Comparison of ENCODE assay signal across 7 mouse cellular contexts in the genomic region with DNA sequence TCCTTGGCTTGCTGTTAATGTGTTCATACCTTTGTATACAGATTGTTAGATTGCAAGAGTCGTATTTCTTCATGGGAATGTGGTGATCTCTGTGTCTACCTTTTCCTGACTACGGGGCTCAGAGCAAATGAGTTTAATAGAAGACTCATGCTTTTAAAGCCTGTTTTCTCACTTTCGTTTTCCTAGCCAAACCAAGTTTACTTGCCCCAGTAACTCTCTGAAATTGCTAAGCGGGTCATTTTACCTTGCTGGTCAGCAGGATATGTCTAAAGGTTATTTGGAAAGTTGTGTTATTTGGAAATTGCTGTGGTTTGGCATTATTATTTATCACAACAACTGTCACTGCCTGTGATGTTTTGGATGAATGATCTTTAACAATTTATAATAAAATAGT. TPM values are rescaled to one million over a fixed set of nuclear protein-coding genes. Genes with fewer than 3 reads are reported as not detected.
DNase-seq lines count a peak whose midpoint lies in the region; ATAC-seq lines count a peak whose summit lies in the region.

No protein-coding gene starts in this region.

- H3K4me1 ChIP-seq in megakaryocyte, embryonic 14.5 days: peaks cover 56% of the 10 kb centered on the region
- no peaks in the 10 kb centered on the region; the same call in 1 of the 2 replicates for H3K4me1 ChIP-seq in forebrain, embryonic 11.5 days (replicated peaks; ENCODE audit: control insufficient read depth, insufficient read depth, low read length)
- peaks cover 18% of the 10 kb centered on the region for H3K4me1 ChIP-seq in liver, embryonic 11.5 days (replicated peaks; ENCODE audit: control insufficient read depth, insufficient read depth, low read length)

- WGBS in forebrain, embryonic 11.5 days: 60% methylated on average over 4 of the region's 4 CpGs
- 30% methylated on average over 4 of the region's 4 CpGs for WGBS in liver, embryonic 11.5 days

- H3K9ac ChIP-seq in forebrain, embryonic 11.5 days (ENCODE audit: low read length): peak overlapping the region; percentile 76
- H3K9ac ChIP-seq in liver, embryonic 11.5 days (ENCODE audit: low read depth, low read length): peak overlapping the region; percentile 67

- no peaks in the 10 kb centered on the region for H3K27me3 ChIP-seq in megakaryocyte, embryonic 14.5 days (replicated peaks)
- H3K27me3 ChIP-seq in forebrain, embryonic 11.5 days (ENCODE audit: control insufficient read depth, insufficient read depth, low read length): no peaks in the 10 kb centered on the region
- H3K27me3 ChIP-seq in liver, embryonic 11.5 days (replicated peaks; ENCODE audit: control insufficient read depth, insufficient read depth, low read length): no peaks in the 10 kb centered on the region

- H3K9me3 ChIP-seq in megakaryocyte, embryonic 14.5 days: no peaks in the 10 kb centered on the region
- H3K9me3 ChIP-seq in forebrain, embryonic 11.5 days (ENCODE audit: control insufficient read depth, low read length): no peaks in the 10 kb centered on the region
- no peaks in the 10 kb centered on the region for H3K9me3 ChIP-seq in liver, embryonic 11.5 days (ENCODE audit: control insufficient read depth, low read length)

- peak overlapping the region; percentile 86 for H3K4me2 ChIP-seq in forebrain, embryonic 11.5 days (ENCODE audit: low read depth, low read length, severe bottlenecking)
- H3K4me2 ChIP-seq in liver, embryonic 11.5 days: peak overlapping the region; percentile 62

- H3K4me3 ChIP-seq in megakaryocyte, embryonic 14.5 days (replicated peaks): peak overlapping the region; percentile 93
- H3K4me3 ChIP-seq in forebrain, embryonic 11.5 days (ENCODE audit: low read depth, low read length): peak overlapping the region; percentile 97
- peak overlapping the region; percentile 71 for H3K4me3 ChIP-seq in liver, embryonic 11.5 days (ENCODE audit: low read depth, low read length)

- peaks cover 41% of the 10 kb centered on the region for H3K36me3 ChIP-seq in megakaryocyte, embryonic 14.5 days (replicated peaks; ENCODE audit: low read length)
- H3K36me3 ChIP-seq in forebrain, embryonic 11.5 days (ENCODE audit: control insufficient read depth, insufficient read depth, low read length): no peaks in the 10 kb centered on the region; the same call in 1 of the 2 replicates
- peaks cover 3% of the 10 kb centered on the region; the same call in 1 of the 2 replicates for H3K36me3 ChIP-seq in liver, embryonic 11.5 days (ENCODE audit: control insufficient read depth, insufficient read depth, low read length)

- H3K27ac ChIP-seq in forebrain, embryonic 11.5 days (ENCODE audit: low read depth, low read length): no peak overlapping the region
- peak overlapping the region; percentile 63; the same call in 1 of the 2 replicates for H3K27ac ChIP-seq in liver, embryonic 11.5 days (ENCODE audit: low read depth, low read length)

- ATAC-seq in megakaryocyte, adult 5-6 weeks (ENCODE audit: poor library complexity, severe bottlenecking): no peak
- ATAC-seq in forebrain, embryonic 11.5 days (replicated peaks; ENCODE audit: low FRiP score): no peak
- no peak for ATAC-seq in liver, embryonic 11.5 days (replicated peaks; ENCODE audit: low FRiP score)

- DNase-seq in forebrain, embryonic 11.5 days (ENCODE audit: low spot score): no peak
- no peak for DNase-seq in liver, embryonic 11.5 days (ENCODE audit: low spot score)
- no peak for DNase-seq in B cell, adult 2 months
- no peak for DNase-seq in natural killer cell, adult 2 months (ENCODE audit: low spot score in 2 of 2)
- no peak for DNase-seq in thymus, postnatal 0 days (ENCODE audit: low spot score)

RNA-seq across cellular contexts. Expression of gene Ubr4, which starts 29.0 kb away (rescaled TPM):
- polyA plus RNA-seq in megakaryocyte, embryonic 14.5 days (2012; ENCODE audit: insufficient read depth, low replicate concordance): 58.6 and 69.3 TPM in 2 replicates
- 59.0 and 73.3 TPM in 2 replicates for total RNA-seq in megakaryocyte, adult 5-6 weeks (2015)
- total RNA-seq in megakaryocyte, adult 5-6 weeks (2017): 49.1 and 66.8 TPM in 2 replicates
- polyA plus RNA-seq in forebrain, embryonic 11.5 days (2014; fragmentation: Nextera tagmentation; extraction: Ambion mirVana): 100 and 106 TPM in 2 replicates
- 79.0 and 86.9 TPM in 2 replicates for polyA plus RNA-seq in liver, embryonic 11.5 days (2014; fragmentation: Nextera tagmentation; extraction: Ambion mirVana)
- 44.9 and 50.7 TPM in 2 replicates for polyA plus RNA-seq in thymus, postnatal 0 days (2015; fragmentation: Nextera tagmentation; extraction: Ambion mirVana)

RNA-seq across cellular contexts. Expression of gene Emc1, which starts 29.1 kb away (rescaled TPM):
- 2.2 and 3.3 TPM in 2 replicates for polyA plus RNA-seq in megakaryocyte, embryonic 14.5 days (2012; ENCODE audit: insufficient read depth, low replicate concordance)
- total RNA-seq in megakaryocyte, adult 5-6 weeks (2015): 13.0 and 14.5 TPM in 2 replicates
- 32.3 and 37.8 TPM in 2 replicates for total RNA-seq in megakaryocyte, adult 5-6 weeks (2017)
- polyA plus RNA-seq in forebrain, embryonic 11.5 days (2014; fragmentation: Nextera tagmentation; extraction: Ambion mirVana): 30.2 and 31.9 TPM in 2 replicates
- polyA plus RNA-seq in liver, embryonic 11.5 days (2014; fragmentation: Nextera tagmentation; extraction: Ambion mirVana): 32.9 and 34.0 TPM in 2 replicates
- 16.8 and 17.8 TPM in 2 replicates for polyA plus RNA-seq in thymus, postnatal 0 days (2015; fragmentation: Nextera tagmentation; extraction: Ambion mirVana)

RNA-seq across cellular contexts. Expression of gene Mrto4, which starts 29.1 kb away (rescaled TPM):
- polyA plus RNA-seq in megakaryocyte, embryonic 14.5 days (2012; ENCODE audit: insufficient read depth, low replicate concordance): 38.8 and 55.8 TPM in 2 replicates
- total RNA-seq in megakaryocyte, adult 5-6 weeks (2015): 47.1 and 52.4 TPM in 2 replicates
- total RNA-seq in megakaryocyte, adult 5-6 weeks (2017): 23.7 and 33.9 TPM in 2 replicates
- polyA plus RNA-seq in forebrain, embryonic 11.5 days (2014; fragmentation: Nextera tagmentation; extraction: Ambion mirVana): 131 and 138 TPM in 2 replicates
- 241 and 259 TPM in 2 replicates for polyA plus RNA-seq in liver, embryonic 11.5 days (2014; fragmentation: Nextera tagmentation; extraction: Ambion mirVana)
- polyA plus RNA-seq in thymus, postnatal 0 days (2015; fragmentation: Nextera tagmentation; extraction: Ambion mirVana): 115 and 116 TPM in 2 replicates
